Mouse (Mus musculus) ES-E14 (cell line): ENCODE measurements at regions not wholly inside any gene's neighbourhood (a gene's known extent, or its start where the extent isn't known, plus 50 kb on each side); places are given as distances from the start of the nearest gene placed in this dataset.
A peak's percentile ranks its signal among the peaks of the same experiment; 100 is the strongest.

Experiments
- DNase-seq: peaks from one replicate; pipeline ENCODE4 v3.0.0-alpha.2; 2013; ENCODE audit warnings: low read depth, low spot score
- H3K27ac ChIP-seq: 2 replicates; pipeline ENCODE4 v1.5.1; 2012; ENCODE audit warnings: low read depth, mild to moderate bottlenecking, low read length, moderate library complexity, mixed read lengths; ENCODE audit not compliant: poor library complexity, insufficient read depth, severe bottlenecking
- H3K36me3 ChIP-seq: 2 replicates; pipeline ENCODE4 v1.6.1; 2012; ENCODE audit warnings: mild to moderate bottlenecking, low read length, moderate library complexity, mixed read lengths; ENCODE audit not compliant: control insufficient read depth, poor library complexity, insufficient read depth, severe bottlenecking
- H3K4me1 ChIP-seq, 2 experiments: fragments of 150-350 bp in 1 of 2; sonication (generic) in 1 of 2; 2 replicates each; pipeline ENCODE4 v1.6.1; 2012; ENCODE audit warnings: low read length in 2 of 2, mild to moderate bottlenecking in 1 of 2, mixed read lengths in 1 of 2; ENCODE audit not compliant: control insufficient read depth in 2 of 2, insufficient read depth in 2 of 2, poor library complexity in 1 of 2
- H3K4me3 ChIP-seq, 2 experiments: fragments of 150-350 bp in 1 of 2; sonication (generic) in 1 of 2; 2 replicates each; pipeline ENCODE4 v1.5.1; 2012; ENCODE audit warnings: low read length in 2 of 2, low read depth in 1 of 2, mild to moderate bottlenecking in 1 of 2, mixed read lengths in 1 of 2; ENCODE audit not compliant: insufficient read depth in 1 of 2, poor library complexity in 1 of 2, severe bottlenecking in 1 of 2
- H3K9ac ChIP-seq: 2 replicates; pipeline ENCODE4 v1.6.1; 2012; ENCODE audit warnings: low read depth, mild to moderate bottlenecking, low read length, mixed read lengths; ENCODE audit not compliant: poor library complexity, insufficient read depth, severe bottlenecking
- H3K9me3 ChIP-seq: fragments of 150-350 bp; sonication (generic); 2 replicates; pipeline ENCODE4 v1.6.1; 2012; ENCODE audit warnings: low read depth, mild to moderate bottlenecking, low read length; ENCODE audit not compliant: control insufficient read depth, insufficient read depth
- CHD2 ChIP-seq: IDR thresholded peaks from 2 replicates; pipeline ENCODE4 v1.6.1; 2014; ENCODE audit warnings: mild to moderate bottlenecking, low read depth, low read length, inconsistent platforms
- HCFC1 ChIP-seq: IDR thresholded peaks from 2 replicates; pipeline ENCODE4 v1.6.1; 2012; ENCODE audit warnings: low read length, inconsistent platforms, borderline replicate concordance; ENCODE audit not compliant: insufficient read depth
- MAFK ChIP-seq: IDR thresholded peaks from 2 replicates; pipeline ENCODE4 v1.6.1; 2014; ENCODE audit warnings: mild to moderate bottlenecking, low read depth, low read length, inconsistent platforms; ENCODE audit not compliant: insufficient read depth
- ZC3H11A ChIP-seq: IDR thresholded peaks from 2 replicates; pipeline ENCODE4 v1.6.1; 2012; ENCODE audit warnings: low read depth, mild to moderate bottlenecking, inconsistent platforms, low read length, borderline replicate concordance
- ZNF384 ChIP-seq: IDR thresholded peaks from 2 replicates; pipeline ENCODE4 v1.6.1; 2012; ENCODE audit warnings: low read depth, low read length, inconsistent platforms
- in situ Hi-C, 2 experiments: fragments of 600-800 bp; cut with MboI; formaldehyde crosslinking; loops; one replicate each; pipeline ENCODE4 v1.15.1; 2025; ENCODE audit warnings: low sequenced_read_pairs in 2 of 2, inconsistent platforms in 1 of 2; ENCODE audit not compliant: unreplicated experiment in 2 of 2

DNA sequence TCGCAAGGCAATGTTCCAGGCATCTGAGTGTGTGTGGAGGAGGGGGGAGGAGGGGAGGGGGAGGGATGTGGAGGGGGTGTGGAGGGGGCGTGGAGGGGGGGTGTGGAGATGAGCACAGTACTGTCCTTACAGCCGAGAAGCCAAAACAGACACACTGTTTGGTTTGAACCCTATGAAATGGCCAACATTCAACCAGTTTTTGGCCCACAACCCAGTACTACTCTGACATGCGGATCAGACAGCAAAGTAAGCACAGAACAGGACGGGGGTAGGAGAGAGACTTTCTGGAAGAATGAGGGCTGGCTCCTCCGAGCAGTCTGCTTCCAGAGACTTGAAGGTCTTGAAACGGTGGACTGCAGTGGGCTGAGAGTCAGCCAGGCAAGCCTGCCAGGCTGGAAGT lies 59.4 kb upstream of the Pja1 start:
- no peak overlapping the region for H3K4me3 ChIP-seq
- H3K27ac ChIP-seq, result no peak overlapping the region
- DNase-seq, result no peak
- no peak for TF ChIP-seq HCFC1
- TF ChIP-seq CHD2, result no peak
- no peak for TF ChIP-seq MAFK
- no peak for TF ChIP-seq ZC3H11A
- TF ChIP-seq ZNF384, result no peak
- no peaks in the 10 kb centered on the region for H3K4me1 ChIP-seq
- in situ Hi-C loops, result no loop called here
- no peaks in the 10 kb centered on the region for H3K9me3 ChIP-seq
- H3K9ac ChIP-seq, result no peak overlapping the region
- no peaks in the 10 kb centered on the region for H3K36me3 ChIP-seq

DNA sequence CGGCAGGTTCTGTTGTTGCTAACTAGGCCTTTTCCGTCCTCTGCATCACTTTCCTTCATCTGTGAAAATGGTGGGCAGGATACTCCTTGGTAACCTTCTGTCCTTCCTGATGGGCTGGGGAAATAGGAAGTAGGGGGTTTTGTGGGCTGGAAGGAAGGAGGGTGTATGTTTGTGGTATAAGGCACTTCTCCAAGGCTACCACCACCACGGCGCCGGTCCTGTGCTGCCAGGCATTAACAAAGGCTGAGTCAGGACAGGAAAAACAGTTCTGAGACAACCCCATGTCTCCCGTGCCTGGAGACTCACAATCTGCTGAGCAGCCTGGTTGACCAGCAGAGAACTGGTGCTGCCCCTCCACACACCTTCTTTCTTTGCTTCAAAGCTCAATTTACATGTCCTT lies 52.2 kb upstream of the Pja1 start:
- no peak for DNase-seq
- H3K27ac ChIP-seq, result no peak overlapping the region
- H3K36me3 ChIP-seq, result no peaks in the 10 kb centered on the region
- H3K9ac ChIP-seq, result no peak overlapping the region
- H3K9me3 ChIP-seq, result no peaks in the 10 kb centered on the region
- 0 out of 4 replicates have a peak, but pooled peaks cover 0 to 3% of the 10 kb centered on the region in 2 experiments for H3K4me1 ChIP-seq
- TF ChIP-seq MAFK (no peak), HCFC1 (no peak), CHD2 (no peak), ZC3H11A (no peak), ZNF384 (no peak)
- in situ Hi-C loops, result loop anchor here in 1 of 2 experiments (10.0 kb wide), 1 partner anchor 389 kb away; the partner anchor contains the start of gene Efnb1
- no peak overlapping the region for H3K4me3 ChIP-seq

DNA sequence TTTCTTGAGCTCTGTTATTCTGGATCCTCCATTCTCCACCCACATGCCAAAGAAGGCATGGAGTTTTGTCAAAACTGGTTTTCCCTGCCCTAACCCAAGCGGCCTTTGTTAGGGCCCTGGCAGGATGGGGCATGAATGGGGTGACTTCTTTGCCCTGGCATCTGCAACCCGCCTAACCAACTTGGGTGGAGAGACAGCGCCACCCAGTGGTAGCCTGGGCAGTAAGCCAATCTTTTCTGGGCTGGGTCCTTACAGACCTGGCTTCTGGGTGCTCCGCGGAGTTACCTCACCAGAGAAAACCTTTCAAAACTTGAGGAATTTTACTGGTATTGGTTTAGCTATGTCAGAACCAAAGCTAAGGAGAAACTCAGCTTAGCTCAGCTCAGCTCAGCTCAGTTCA lies 51.8 kb upstream of the Pja1 start:
- in situ Hi-C loops, result loop anchor here in 1 of 2 experiments (10.0 kb wide), 1 partner anchor 388 kb away; the partner anchor contains the start of gene Efnb1
- Histone ChIP-seq H3K27ac (no peak overlapping the region), H3K4me3 (no peak overlapping the region), H3K36me3 (no peaks in the 10 kb centered on the region), H3K4me1 (0 out of 4 replicates have a peak, but pooled peaks cover 0 to 3% of the 10 kb centered on the region in 2 experiments), H3K9me3 (no peaks in the 10 kb centered on the region), H3K9ac (no peak overlapping the region)
- DNase-seq, result peak; percentile 65
- TF ChIP-seq ZNF384 (no peak), ZC3H11A (peak; percentile 68; the same call in 1 of the 2 replicates)

DNA sequence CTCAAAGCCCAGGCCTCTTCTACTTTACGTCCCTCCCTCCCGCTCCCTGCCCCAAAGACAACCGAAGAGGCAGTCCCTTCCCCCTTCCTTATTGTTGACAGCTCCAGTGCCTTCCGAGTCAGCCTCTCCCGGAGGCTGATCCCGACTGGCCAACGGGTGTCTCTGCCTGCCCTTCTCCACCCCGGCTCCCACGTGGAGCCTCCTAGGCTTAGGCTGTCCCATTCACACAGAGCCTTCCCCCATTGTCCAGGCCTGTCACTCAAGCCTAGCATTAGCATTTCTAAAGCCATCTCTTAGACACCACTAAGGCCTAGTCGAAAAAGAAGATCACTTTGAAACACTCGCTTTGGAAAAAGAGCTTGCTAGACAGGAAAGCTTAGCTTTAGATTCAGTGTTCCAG lies 51.2 kb upstream of the Pja1 start:
- TF ChIP-seq ZNF384 (no peak), MAFK (no peak), CHD2 (no peak), ZC3H11A (no peak), HCFC1 (no peak)
- 0 out of 4 replicates have a peak, but pooled peaks cover 0 to 3% of the 10 kb centered on the region in 2 experiments for H3K4me1 ChIP-seq
- DNase-seq, result peak; percentile 68

DNA sequence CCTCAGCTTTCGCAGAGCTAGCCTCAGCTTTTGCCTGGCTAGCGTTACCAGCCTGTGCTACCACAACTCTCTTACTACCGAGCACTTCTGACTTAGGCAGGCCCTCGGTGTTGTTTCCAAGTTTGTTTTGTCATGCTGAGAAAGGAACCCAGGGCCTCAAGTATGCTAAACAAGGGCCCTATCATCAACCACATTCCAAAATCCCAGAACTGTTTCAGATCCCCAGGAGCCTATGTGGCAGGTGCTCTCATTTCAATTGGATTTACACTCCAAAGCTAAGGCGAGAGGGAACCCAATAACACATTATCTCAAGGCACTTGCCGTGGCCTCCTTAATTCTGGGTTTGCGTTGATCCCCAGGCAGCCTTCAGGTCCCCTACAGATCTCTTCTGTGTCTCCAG lies 50.8 kb upstream of the Pja1 start:
- Histone ChIP-seq H3K4me3 (no peak overlapping the region), H3K9ac (no peak overlapping the region), H3K36me3 (no peaks in the 10 kb centered on the region), H3K4me1 (0 out of 4 replicates have a peak, but pooled peaks cover 0 to 3% of the 10 kb centered on the region in 2 experiments), H3K9me3 (no peaks in the 10 kb centered on the region), H3K27ac (no peak overlapping the region)
- TF ChIP-seq ZC3H11A, result no peak
- TF ChIP-seq MAFK, result no peak
- no peak for TF ChIP-seq ZNF384
- TF ChIP-seq CHD2, result no peak
- no peak for TF ChIP-seq HCFC1
- DNase-seq, result peak; percentile 49
- in situ Hi-C loops, result loop anchor here in 1 of 2 experiments (10.0 kb wide), 1 partner anchor 387 kb away; the partner anchor contains the start of gene Efnb1

More for the DNA sequence above, 51.2 kb upstream of the Pja1 start:
- Histone ChIP-seq H3K9me3 (no peaks in the 10 kb centered on the region), H3K36me3 (no peaks in the 10 kb centered on the region), H3K27ac (no peak overlapping the region), H3K4me3 (no peak overlapping the region), H3K9ac (no peak overlapping the region)
- in situ Hi-C loops, result loop anchor here in 1 of 2 experiments (10.0 kb wide), 1 partner anchor 387 kb away; the partner anchor contains the start of gene Efnb1
